Mouse (Mus musculus) midbrain, embryonic 12.5 days (tissue): ENCODE results near the gene Vnn3. TPM values are rescaled to one million over a fixed set of nuclear protein-coding genes. Genes with fewer than 3 reads are reported as not detected.
A peak's percentile ranks its signal among the peaks of the same experiment; 100 is the strongest.

Source experiments
- ATAC-seq: fragments of 200-750 bp; cut with Nextera tagmentation; 2 replicates; pipeline ENCODE4 v1.8.0; 2017; ENCODE audit warnings: low read depth, moderate TSS enrichment, moderate library complexity; ENCODE audit not compliant: low FRiP score
- H3K27ac ChIP-seq: fragments of 300-500 bp; sonication (generic); replicated peaks from 2 replicates; pipeline ENCODE4 v1.5.1; 2016; ENCODE audit warnings: mild to moderate bottlenecking
- H3K27me3 ChIP-seq: fragments of 300-500 bp; sonication (generic); 2 replicates; pipeline ENCODE4 v1.6.1; 2016; ENCODE audit warnings: mild to moderate bottlenecking
- H3K36me3 ChIP-seq: fragments of 300-500 bp; sonication (generic); 2 replicates; pipeline ENCODE4 v1.6.1; 2016
- H3K4me1 ChIP-seq: fragments of 300-500 bp; sonication (generic); 2 replicates; pipeline ENCODE4 v1.6.1; 2016
- H3K4me2 ChIP-seq: fragments of 300-500 bp; sonication (generic); replicated peaks from 2 replicates; pipeline ENCODE4 v1.6.1; 2016; ENCODE audit warnings: mild to moderate bottlenecking, moderate library complexity
- H3K4me3 ChIP-seq: fragments of 300-500 bp; sonication (generic); 2 replicates; pipeline ENCODE4 v1.5.1; 2016; ENCODE audit warnings: mild to moderate bottlenecking
- H3K9ac ChIP-seq: fragments of 300-500 bp; sonication (generic); replicated peaks from 2 replicates; pipeline ENCODE4 v1.6.1; 2016; ENCODE audit warnings: mild to moderate bottlenecking, moderate library complexity
- H3K9me3 ChIP-seq: fragments of 300-500 bp; sonication (generic); 2 replicates; pipeline ENCODE4 v1.6.1; 2016; ENCODE audit warnings: mild to moderate bottlenecking
- WGBS: fragments of 180-500 bp; shearing (Covaris S2); methylation state at CpG from one replicate; pipeline ENCODE4 v1.1.7; 2016; 5-methylcytosine and 5-hydroxymethylcytosine counted together
- polyA plus RNA-seq: library from polyadenylated mRNA; unstranded; fragments of >200 nt; fragmentation: Nextera tagmentation; extraction: Ambion mirVana; gene quantifications from 2 replicates; pipeline ENCODE4 v1.2.1, GENCODE M21; 2016

The Vnn3 gene
- polyA plus RNA-seq, result not detected in 2 replicates

- H3K9me3 ChIP-seq, result no peaks in the 10 kb centered on the region
- H3K27ac ChIP-seq, result no peak within 1 kb of the TSS
- H3K4me2 ChIP-seq, result no peak within 1 kb of the TSS
- no peaks in the 10 kb centered on the region for H3K36me3 ChIP-seq
- no peak within 1 kb of the TSS for H3K4me3 ChIP-seq
- no peaks in the 10 kb centered on the region for H3K27me3 ChIP-seq
- no peak within 1 kb of the TSS for H3K9ac ChIP-seq
- ATAC-seq, result no peak
- H3K4me1 ChIP-seq, result no peaks in the 10 kb centered on the region
- 91% methylated on average over 4 of the region's 4 CpGs for WGBS
Observed at GRCm38 (mm10) chr10:23851228-23851912, at the start of gene Vnn3. Gene Vnn3, plus strand, starts transcription at chr10:23851462.

DNA sequence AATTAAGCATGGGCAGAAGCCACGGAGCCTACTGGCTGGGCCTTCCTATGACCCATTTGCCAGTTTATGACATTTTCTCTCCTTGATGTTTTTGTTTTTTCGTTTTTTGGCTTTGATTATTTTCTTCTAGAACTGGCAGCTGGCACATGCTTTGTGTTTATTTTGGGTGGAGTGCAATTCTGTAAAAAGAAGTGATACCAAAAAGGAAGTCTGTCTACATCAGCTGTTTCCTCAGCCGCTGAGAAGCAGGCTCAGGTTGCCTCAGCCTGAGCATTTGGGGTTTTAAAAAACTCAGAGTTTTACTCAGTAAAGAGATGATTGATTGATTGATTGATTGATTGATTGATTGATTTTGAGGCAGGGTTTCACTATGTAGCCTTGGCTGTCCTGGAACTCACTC is 48.4 kb upstream of the Vnn3 start:
- WGBS, result 75% methylated on average over 3 of the region's 3 CpGs
- ATAC-seq, result no peak

GRCm38 (mm10) chr10:23804665-23805064 is 46.6 kb upstream of the Vnn3 start:
- no peak overlapping the region for H3K4me3 ChIP-seq
- 74% methylated on average over 3 of the region's 3 CpGs for WGBS
- no peaks in the 10 kb centered on the region for H3K9me3 ChIP-seq
- H3K27me3 ChIP-seq, result no peaks in the 10 kb centered on the region; the same call in 1 of the 2 replicates
- no peak overlapping the region for H3K27ac ChIP-seq
- ATAC-seq, result no peak
- H3K9ac ChIP-seq, result no peak overlapping the region
- H3K36me3 ChIP-seq, result peaks cover 31% of the 10 kb centered on the region
- H3K4me1 ChIP-seq, result no peaks in the 10 kb centered on the region; the same call in 1 of the 2 replicates
- no peak overlapping the region for H3K4me2 ChIP-seq

More for the DNA sequence above, 48.4 kb upstream of the Vnn3 start:
- Histone ChIP-seq H3K4me3 (no peak overlapping the region), H3K36me3 (peaks cover 26% of the 10 kb centered on the region), H3K4me2 (no peak overlapping the region), H3K9ac (no peak overlapping the region), H3K4me1 (peaks cover 3% of the 10 kb centered on the region), H3K27ac (no peak overlapping the region), H3K27me3 (no peaks in the 10 kb centered on the region; the same call in 1 of the 2 replicates), H3K9me3 (no peaks in the 10 kb centered on the region)

DNA sequence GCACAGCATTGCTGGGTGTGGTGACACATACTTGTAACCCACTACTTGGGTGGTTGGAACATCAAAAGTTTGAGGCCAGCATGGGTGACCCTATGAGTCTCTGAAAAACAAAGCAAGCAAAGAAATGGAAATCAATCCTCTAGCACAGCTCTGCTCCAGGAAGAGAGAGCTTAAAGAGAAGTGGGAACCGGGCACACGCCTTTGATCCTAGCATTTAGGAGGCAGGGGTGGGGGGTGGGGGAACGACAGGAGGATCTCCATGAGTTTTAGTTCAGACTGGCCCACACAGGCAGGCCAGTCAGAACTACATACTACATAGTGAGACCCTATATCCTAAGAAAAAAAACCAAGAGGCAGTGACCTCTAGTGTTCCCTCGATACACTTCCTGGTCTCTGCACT is 45.1 kb upstream of the Vnn3 start:
- no peak overlapping the region for H3K9ac ChIP-seq
- H3K27me3 ChIP-seq, result no peaks in the 10 kb centered on the region; the same call in 1 of the 2 replicates
- ATAC-seq, result peak; percentile 23; the same call in 1 of the 2 replicates
- 18% methylated on average over 4 of the region's 4 CpGs for WGBS
- peaks cover 31% of the 10 kb centered on the region for H3K36me3 ChIP-seq
- no peak overlapping the region for H3K27ac ChIP-seq
- H3K4me2 ChIP-seq, result no peak overlapping the region
- no peak overlapping the region for H3K4me3 ChIP-seq
- no peaks in the 10 kb centered on the region for H3K9me3 ChIP-seq
- H3K4me1 ChIP-seq, result no peaks in the 10 kb centered on the region; the same call in 1 of the 2 replicates

DNA sequence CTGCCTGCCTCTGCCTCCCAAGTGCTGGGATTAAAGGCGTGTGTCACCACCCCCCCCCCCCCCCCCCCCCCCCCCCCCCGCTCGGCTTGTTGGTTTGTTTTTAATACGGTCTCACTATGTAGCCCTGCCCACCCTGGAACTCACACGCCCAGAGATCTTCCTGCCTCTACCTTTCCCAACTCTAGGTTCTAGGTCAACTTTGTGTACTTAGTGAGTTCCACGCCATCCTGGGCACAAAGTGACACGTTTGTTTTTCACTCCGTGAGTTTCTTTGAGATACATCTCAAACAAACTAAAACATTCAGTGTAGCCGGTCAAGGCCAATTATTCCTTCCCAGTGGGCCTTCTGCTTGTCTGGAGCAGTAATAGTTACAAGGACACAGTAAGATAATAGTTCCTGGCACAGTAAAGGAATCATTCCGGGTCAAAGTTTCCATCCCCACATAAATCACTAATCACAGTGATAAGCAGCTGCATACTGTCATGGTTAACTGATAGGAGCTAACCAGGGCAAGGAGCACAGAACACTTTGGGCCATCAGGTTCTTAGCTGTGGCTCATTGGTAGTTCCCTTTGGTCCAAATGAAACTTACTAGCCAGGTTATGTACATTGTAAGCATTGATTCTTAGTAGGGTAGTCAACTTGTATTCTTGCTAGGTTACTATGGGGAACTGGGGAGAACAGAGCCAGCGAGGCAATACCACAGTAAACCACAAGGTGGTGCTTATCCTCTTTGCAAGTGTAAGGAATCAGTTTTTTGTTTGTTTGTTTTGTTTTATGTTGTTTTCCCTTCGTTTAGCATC is 39.4 kb upstream of the Vnn3 start:
- WGBS, result 76% methylated on average over 8 of the region's 12 CpGs

GRCm38 (mm10) chr10:23812438-23812759 is 38.9 kb upstream of the Vnn3 start:
- Histone ChIP-seq H3K4me1 (0 out of 2 replicates have a peak, but pooled peaks cover 7% of the 10 kb centered on the region), H3K9ac (no peak overlapping the region), H3K9me3 (no peaks in the 10 kb centered on the region), H3K27me3 (no peaks in the 10 kb centered on the region), H3K4me3 (no peak overlapping the region), H3K27ac (no peak overlapping the region), H3K36me3 (peaks cover 12% of the 10 kb centered on the region), H3K4me2 (no peak overlapping the region)
- no peak for ATAC-seq

More for the DNA sequence above, 39.4 kb upstream of the Vnn3 start:
- Histone ChIP-seq H3K9ac (no peak overlapping the region), H3K4me2 (no peak overlapping the region), H3K27me3 (no peaks in the 10 kb centered on the region), H3K4me1 (0 out of 2 replicates have a peak, but pooled peaks cover 7% of the 10 kb centered on the region), H3K4me3 (no peak overlapping the region), H3K36me3 (peaks cover 12% of the 10 kb centered on the region), H3K9me3 (no peaks in the 10 kb centered on the region), H3K27ac (no peak overlapping the region)
- ATAC-seq, result no peak

GRCm38 (mm10) chr10:23812852-23813766 is 38.2 kb upstream of the Vnn3 start:
- 41% methylated on average over 11 of the region's 11 CpGs for WGBS
- Histone ChIP-seq H3K27me3 (no peaks in the 10 kb centered on the region), H3K4me3 (no peak overlapping the region), H3K4me1 (0 out of 2 replicates have a peak, but pooled peaks cover 7% of the 10 kb centered on the region), H3K9ac (no peak overlapping the region), H3K4me2 (no peak overlapping the region), H3K9me3 (no peaks in the 10 kb centered on the region), H3K27ac (no peak overlapping the region), H3K36me3 (peaks cover 16% of the 10 kb centered on the region)
- ATAC-seq, result peak; percentile 83

DNA sequence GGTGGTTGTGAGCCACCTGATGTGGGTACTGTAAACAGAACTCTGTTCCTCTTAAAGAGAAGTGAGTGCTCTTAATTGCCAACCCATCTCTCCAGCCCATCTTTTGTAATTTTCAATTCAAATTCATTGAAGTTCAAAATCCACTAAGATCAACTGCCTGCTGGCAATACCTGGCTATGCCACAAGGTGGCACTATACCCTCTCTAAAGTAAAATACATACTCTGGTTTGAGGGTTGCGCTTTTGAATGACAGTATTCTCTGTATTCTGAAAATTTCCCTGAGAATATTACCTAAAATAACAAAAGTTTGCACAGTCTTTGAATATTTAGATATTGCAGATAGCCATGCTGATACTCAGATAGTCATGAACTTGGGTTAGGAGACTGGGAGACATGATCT is 36.1 kb upstream of the Vnn3 start:
- H3K36me3 ChIP-seq, result peaks cover 29% of the 10 kb centered on the region

DNA sequence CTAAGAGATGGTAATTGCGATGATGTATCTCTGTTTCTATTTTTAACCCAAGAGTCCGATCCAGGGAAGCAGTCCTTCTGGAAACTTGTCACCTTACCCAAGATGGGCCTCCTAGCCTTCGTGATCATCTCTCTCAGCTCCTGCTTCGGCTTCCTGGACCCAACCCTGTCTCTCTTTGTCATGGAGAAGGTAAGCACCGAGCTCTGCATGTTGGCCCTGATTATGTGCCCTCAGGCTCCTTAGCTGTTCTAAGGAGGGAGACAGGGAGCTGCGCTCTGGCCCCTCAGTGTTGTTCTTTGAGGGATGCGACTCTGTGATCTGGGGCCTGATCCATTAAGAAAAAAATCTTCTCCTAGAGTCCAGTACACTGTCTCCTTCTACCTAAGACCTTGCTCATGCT is 35.0 kb upstream of the Vnn3 start:
- no peak overlapping the region for H3K27ac ChIP-seq
- no peak overlapping the region for H3K9ac ChIP-seq
- WGBS, result 91% methylated on average over 7 of the region's 7 CpGs
- no peak for ATAC-seq
- H3K9me3 ChIP-seq, result no peaks in the 10 kb centered on the region
- H3K27me3 ChIP-seq, result no peaks in the 10 kb centered on the region
- 0 out of 2 replicates have a peak, but pooled peaks cover 7% of the 10 kb centered on the region for H3K4me1 ChIP-seq
- H3K36me3 ChIP-seq, result peaks cover 33% of the 10 kb centered on the region
- H3K4me3 ChIP-seq, result no peak overlapping the region
- H3K4me2 ChIP-seq, result no peak overlapping the region

More for the DNA sequence above, 36.1 kb upstream of the Vnn3 start:
- no peak overlapping the region for H3K4me3 ChIP-seq
- H3K4me2 ChIP-seq, result no peak overlapping the region
- no peak overlapping the region for H3K9ac ChIP-seq
- WGBS, result 55% methylated on average over 1 of the region's 1 CpGs
- H3K27ac ChIP-seq, result no peak overlapping the region
- H3K9me3 ChIP-seq, result no peaks in the 10 kb centered on the region
- 0 out of 2 replicates have a peak, but pooled peaks cover 7% of the 10 kb centered on the region for H3K4me1 ChIP-seq
- no peaks in the 10 kb centered on the region for H3K27me3 ChIP-seq
- peak; percentile 9; the same call in 1 of the 2 replicates for ATAC-seq

- WGBS, result 87% methylated on average over 7 of the region's 7 CpGs
- no peak overlapping the region for H3K9ac ChIP-seq
- ATAC-seq, result no peak
Observed at GRCm38 (mm10) chr10:23826516-23826915, 24.7 kb upstream of the Vnn3 start.

DNA sequence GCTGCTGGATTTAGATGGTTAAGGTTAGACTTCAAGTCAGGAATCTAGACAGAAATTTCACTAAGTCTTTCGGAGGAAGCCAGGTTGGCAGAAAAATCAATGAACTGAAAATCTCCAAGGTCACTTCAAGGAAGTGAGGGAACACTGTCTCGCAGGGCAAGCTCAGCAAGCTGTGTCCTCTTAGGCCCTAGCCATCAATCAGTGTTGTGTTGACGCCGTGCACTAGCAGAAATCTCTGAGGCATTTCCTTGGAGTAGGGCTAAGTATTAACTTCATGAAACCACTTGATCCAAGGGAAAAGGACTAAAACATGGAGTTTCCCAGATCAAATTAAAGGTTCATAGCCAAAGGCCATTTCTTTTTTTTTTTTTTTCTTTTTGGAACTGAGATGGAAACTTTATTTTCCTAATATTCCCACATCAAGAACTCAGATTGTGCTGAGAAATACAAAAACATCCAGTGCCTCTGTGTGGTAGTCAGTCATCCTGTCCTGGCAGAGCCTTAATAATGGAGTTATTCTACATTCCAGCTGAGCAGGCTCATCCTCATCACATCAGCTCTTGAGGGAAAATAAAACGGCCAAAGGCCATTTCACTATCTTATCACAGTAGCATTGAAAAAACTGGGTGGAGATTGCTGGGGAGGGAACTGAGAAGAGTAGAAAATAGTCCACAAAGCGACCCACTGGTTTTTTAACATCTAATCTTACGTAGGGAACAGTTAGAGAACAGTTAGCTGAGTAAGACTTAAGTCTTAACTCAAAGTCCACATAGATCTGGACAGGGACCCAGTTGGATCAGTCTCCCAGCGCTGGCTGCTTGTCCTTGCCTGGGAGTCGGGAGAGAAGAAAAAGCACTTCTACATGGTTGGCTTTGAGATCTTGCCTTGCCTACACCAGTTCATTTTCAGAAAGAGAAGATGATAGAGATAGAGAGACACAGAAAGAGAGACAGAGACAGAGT is 15.0 kb upstream of the Vnn3 start:
- no peaks in the 10 kb centered on the region for H3K36me3 ChIP-seq
- WGBS, result 88% methylated on average over 9 of the region's 9 CpGs
- no peak for ATAC-seq

More at GRCm38 (mm10) chr10:23826516-23826915, 24.7 kb upstream of the Vnn3 start:
- H3K27me3 ChIP-seq, result no peaks in the 10 kb centered on the region
- H3K4me1 ChIP-seq, result no peaks in the 10 kb centered on the region
- no peak overlapping the region for H3K4me2 ChIP-seq
- peaks cover 53% of the 10 kb centered on the region for H3K36me3 ChIP-seq
- no peak overlapping the region for H3K4me3 ChIP-seq
- H3K9me3 ChIP-seq, result no peaks in the 10 kb centered on the region
- no peak overlapping the region for H3K27ac ChIP-seq

More for the DNA sequence above, 15.0 kb upstream of the Vnn3 start:
- H3K4me3 ChIP-seq, result no peak overlapping the region
- H3K4me2 ChIP-seq, result no peak overlapping the region
- no peak overlapping the region for H3K9ac ChIP-seq
- no peaks in the 10 kb centered on the region for H3K9me3 ChIP-seq
- no peak overlapping the region for H3K27ac ChIP-seq
- no peaks in the 10 kb centered on the region for H3K27me3 ChIP-seq
- H3K4me1 ChIP-seq, result no peaks in the 10 kb centered on the region
